Comparison of ENCODE assay signal across 11 mouse cellular contexts in the genomic region with DNA sequence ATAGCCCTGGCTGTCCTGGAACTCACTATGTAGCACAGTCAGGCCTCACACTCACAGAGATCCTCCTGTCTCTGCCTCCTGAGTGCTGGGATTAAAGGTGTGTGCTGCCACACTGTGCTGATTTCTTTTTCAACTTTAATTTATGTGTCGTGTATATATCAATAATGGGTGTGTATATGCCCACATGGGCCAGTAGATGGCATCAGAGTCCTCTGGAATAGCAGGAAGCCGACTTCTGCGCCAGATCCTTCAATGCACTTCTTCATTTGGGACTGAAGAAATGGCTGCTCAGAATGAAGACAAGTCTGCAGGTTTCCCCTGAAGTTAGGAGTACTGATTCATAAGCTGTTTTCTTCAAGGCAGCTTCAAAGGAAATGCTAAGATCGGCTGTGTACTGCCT. TPM values are rescaled to one million over a fixed set of nuclear protein-coding genes. Genes with fewer than 3 reads are reported as not detected.
DNase-seq lines count a peak whose midpoint lies in the region; ATAC-seq and TF ChIP-seq lines count a peak whose summit lies in the region.
"Had no signal": no experiment of that assay in that cellular context is flagged by ENCODE, and none has a peak within 500 bp of the region (broad histone marks: within the 10 kb centered on the region; RNA-seq: fewer than 3 reads in every experiment).

No protein-coding gene starts in this region.

- no peak overlapping the region for H3K9ac ChIP-seq in kidney, embryonic 14.5 days (ENCODE audit: low read depth, low read length)
- H3K9ac ChIP-seq in liver, embryonic 14.5 days (replicated peaks), result no peak overlapping the region

- 41% methylated on average over 4 of the region's 4 CpGs for WGBS in kidney, embryonic 14.5 days
- WGBS in liver, embryonic 14.5 days (ENCODE audit: insufficient replicate concordance), result 26% methylated on average over 4 of the region's 4 CpGs

- DNase-seq in kidney, postnatal 36 days, result peak; percentile 23 to 46
- DNase-seq in ZHBTc4 (ENCODE audit: low read depth, low spot score), result peak; percentile 86
- peak in 2 of 3 experiments; percentile 16 to 17 for DNase-seq in liver, embryonic 14.5 days (ENCODE audit: low read depth in 3 of 3, low spot score in 3 of 3)
- DNase-seq in yolk sac, embryonic 10.5 days (ENCODE audit: low spot score), result no peak
- DNase-seq in adrenal gland, adult (ENCODE audit: inconsistent age in 2 of 2, low spot score in 1 of 2), result no peak
- DNase-seq: cerebellum, adult 9-11 months; right cerebral cortex, postnatal 25 days had no signal

- H3K9me3 ChIP-seq in kidney, embryonic 14.5 days (ENCODE audit: control insufficient read depth, low read length), result peaks cover 9% of the 10 kb centered on the region
- H3K9me3 ChIP-seq in E14TG2a.4 (ENCODE audit: low read length), result peaks cover 37% of the 10 kb centered on the region
- H3K9me3 ChIP-seq in liver, embryonic 14.5 days (ENCODE audit: control insufficient read depth, low read length), result no peaks in the 10 kb centered on the region

- H3K4me3 ChIP-seq in kidney, embryonic 14.5 days (ENCODE audit: low read length), result no peak overlapping the region
- H3K4me3 ChIP-seq in E14TG2a.4 (replicated peaks; ENCODE audit: low read length), result no peak overlapping the region
- H3K4me3 ChIP-seq in liver, embryonic 14.5 days (ENCODE audit: insufficient read depth in 1 of 2, low read depth in 2 of 2, low read length in 2 of 2), result no peak overlapping the region

- no peak for TF ChIP-seq EP300 in liver, embryonic 14.5 days (IDR thresholded peaks at IDR 0.05; ENCODE audit: low read depth)

- peak; percentile 88 for TF ChIP-seq CTCF in E14TG2a.4 (conservative IDR thresholded peaks at IDR 0.05; ENCODE audit: low read length)
- peak; percentile 76 for TF ChIP-seq CTCF in liver, embryonic 14.5 days (IDR thresholded peaks at IDR 0.05; ENCODE audit: low read depth)

- no peaks in the 10 kb centered on the region for H3K36me3 ChIP-seq in kidney, embryonic 14.5 days (ENCODE audit: control insufficient read depth, insufficient read depth, low read length)
- no peaks in the 10 kb centered on the region for H3K36me3 ChIP-seq in E14TG2a.4 (ENCODE audit: insufficient read depth, low read length)
- no peaks in the 10 kb centered on the region for H3K36me3 ChIP-seq in liver, embryonic 14.5 days (replicated peaks; ENCODE audit: control insufficient read depth, insufficient read depth, low read depth)

- H3K27me3 ChIP-seq in kidney, embryonic 14.5 days (ENCODE audit: control insufficient read depth, insufficient read depth, low read length), result no peaks in the 10 kb centered on the region
- no peaks in the 10 kb centered on the region for H3K27me3 ChIP-seq in E14TG2a.4 (ENCODE audit: insufficient read depth, low read length)
- no peaks in the 10 kb centered on the region for H3K27me3 ChIP-seq in liver, embryonic 14.5 days (ENCODE audit: control insufficient read depth, insufficient read depth, low read length)

- no peaks in the 10 kb centered on the region for H3K4me1 ChIP-seq in kidney, embryonic 14.5 days (ENCODE audit: control insufficient read depth, insufficient read depth, low read length)
- H3K4me1 ChIP-seq in E14TG2a.4 (replicated peaks; ENCODE audit: low read depth, low read length), result peaks cover 24% of the 10 kb centered on the region
- H3K4me1 ChIP-seq in liver, embryonic 14.5 days (replicated peaks; ENCODE audit: control insufficient read depth in 2 of 2, insufficient read depth in 2 of 2, low read length in 1 of 2), result no peaks in the 10 kb centered on the region

- H3K27ac ChIP-seq in kidney, embryonic 14.5 days (ENCODE audit: low read depth, low read length), result no peak overlapping the region
- H3K27ac ChIP-seq in liver, embryonic 14.5 days, result no peak overlapping the region
- H3K27ac ChIP-seq: macrophage had no signal

- no peak for ATAC-seq in kidney, embryonic 14.5 days (ENCODE audit: low FRiP score, low TSS enrichment)
- ATAC-seq in liver, embryonic 14.5 days (ENCODE audit: insufficient read depth), result no peak
- no peak for ATAC-seq in inflammation-experienced regulatory T-cells, adult 6 months

- H3K4me2 ChIP-seq in kidney, embryonic 14.5 days (replicated peaks; ENCODE audit: low read depth, low read length), result no peak overlapping the region
- no peak overlapping the region for H3K4me2 ChIP-seq in liver, embryonic 14.5 days (ENCODE audit: low read depth)

RNA-seq across cellular contexts. Expression of a gene that starts 30.4 kb away (rescaled TPM):
- not detected in 2 replicates for polyA plus RNA-seq in kidney, embryonic 14.5 days (2014; fragmentation: Nextera tagmentation; extraction: Ambion mirVana)
- not detected in 2 replicates for polyA plus RNA-seq in liver, embryonic 14.5 days (2012; rRNA removed)
- polyA plus RNA-seq in liver, embryonic 14.5 days (2014; fragmentation: Nextera tagmentation; extraction: Ambion mirVana), result not detected in 2 replicates
- not detected for polyA plus RNA-seq in inflammation-experienced regulatory T-cells, adult 6 months (2017; shearing (Covaris generic))
- polyA plus RNA-seq: macrophage had no signal

RNA-seq across cellular contexts. Expression of a gene that starts 53.4 kb away (rescaled TPM):
- not detected in 2 replicates for polyA plus RNA-seq in kidney, embryonic 14.5 days (2014; fragmentation: Nextera tagmentation; extraction: Ambion mirVana)
- polyA plus RNA-seq in liver, embryonic 14.5 days (2012; rRNA removed), result not detected in 2 replicates
- polyA plus RNA-seq in liver, embryonic 14.5 days (2014; fragmentation: Nextera tagmentation; extraction: Ambion mirVana), result not detected in 2 replicates
- not detected for polyA plus RNA-seq in inflammation-experienced regulatory T-cells, adult 6 months (2017; shearing (Covaris generic))
- polyA plus RNA-seq: macrophage had no signal

Comparison
In these comparisons a context has a peak if more than half of its experiments do, and no peak if none do; other contexts are left out.
1. DNase-seq: peak in kidney, postnatal 36 days (2 of 2), ZHBTc4 (single experiment) and liver, embryonic 14.5 days (2 of 3); none in yolk sac, embryonic 10.5 days (single experiment) and adrenal gland, adult (0 of 2).